Mouse (Mus musculus) myocyte (in vitro differentiated cells): Measurements from ENCODE around the gene Olfr699. TPM values are rescaled to one million over a fixed set of nuclear protein-coding genes. Genes with fewer than 3 reads are reported as not detected.

Experiments used
- H3K27me3 ChIP-seq: one replicate; pipeline ENCODE4 v1.6.1; 2011; ENCODE audit not compliant: control insufficient read depth, insufficient read depth, insufficient read length
- H3K36me3 ChIP-seq: one replicate; pipeline ENCODE4 v1.6.1; 2011; ENCODE audit not compliant: control insufficient read depth, insufficient read depth
- H3K4me2 ChIP-seq: one replicate; pipeline ENCODE4 v1.6.1; 2011; ENCODE audit warnings: low read depth, control low read depth
- H3K4me3 ChIP-seq: one replicate; pipeline ENCODE4 v1.5.1; 2011; ENCODE audit warnings: mild to moderate bottlenecking, control low read depth, moderate library complexity
- H3K79me2 ChIP-seq: one replicate; pipeline ENCODE4 v1.6.1; 2011; ENCODE audit not compliant: control insufficient read depth, insufficient read depth
- H3ac ChIP-seq: one replicate; pipeline ENCODE4 v1.6.1; 2011; ENCODE audit not compliant: control insufficient read depth, insufficient read length
- CEBPB ChIP-seq: IDR thresholded peaks from 2 replicates; pipeline ENCODE4 v1.6.1; 2011; ENCODE audit warnings: mild to moderate bottlenecking, moderate library complexity; ENCODE audit not compliant: poor library complexity, insufficient read depth, severe bottlenecking
- E2F4 ChIP-seq: IDR thresholded peaks from one replicate; pipeline ENCODE4 v1.6.1; 2011; ENCODE audit warnings: mild to moderate bottlenecking, control low read depth, moderate library complexity; ENCODE audit not compliant: insufficient read depth
- MAX ChIP-seq: IDR thresholded peaks from one replicate; pipeline ENCODE4 v1.6.1; 2011; ENCODE audit warnings: low read depth, mild to moderate bottlenecking, control low read depth
- MYOD1 ChIP-seq, 3 experiments: IDR thresholded peaks; one replicate each; pipeline ENCODE4 v1.6.1; 2011; ENCODE audit warnings: control low read depth in 2 of 3, low read depth in 2 of 3, mild to moderate bottlenecking in 2 of 3, moderate library complexity in 1 of 3; ENCODE audit not compliant: insufficient read length in 2 of 3, control insufficient read depth in 1 of 3
- MYOG ChIP-seq, 3 experiments: IDR thresholded peaks; one replicate each; pipeline ENCODE4 v1.6.1; 2011; ENCODE audit warnings: control low read depth in 2 of 3, low read depth in 2 of 3, mild to moderate bottlenecking in 2 of 3; ENCODE audit not compliant: insufficient read length in 2 of 3, control insufficient read depth in 1 of 3, insufficient read depth in 1 of 3
- POLR2A ChIP-seq: IDR thresholded peaks from one replicate; pipeline ENCODE4 v1.6.1; 2011; ENCODE audit warnings: low read depth, mild to moderate bottlenecking, control low read depth, moderate library complexity; ENCODE audit not compliant: insufficient read length
- POLR2AphosphoS2 ChIP-seq: IDR thresholded peaks from one replicate; pipeline ENCODE4 v1.6.1; 2011; ENCODE audit warnings: low read depth, control low read depth; ENCODE audit not compliant: insufficient read length
- REST ChIP-seq: IDR thresholded peaks from one replicate; pipeline ENCODE4 v1.6.1; 2011; ENCODE audit warnings: mild to moderate bottlenecking, control low read depth, moderate library complexity; ENCODE audit not compliant: insufficient read depth, insufficient read length
- SRF ChIP-seq: IDR thresholded peaks from one replicate; pipeline ENCODE4 v1.6.1; 2011; ENCODE audit warnings: low read depth; ENCODE audit not compliant: control insufficient read depth, insufficient read length
- TCF12 ChIP-seq: IDR thresholded peaks from one replicate; pipeline ENCODE4 v1.6.1; 2011; ENCODE audit warnings: mild to moderate bottlenecking, control low read depth; ENCODE audit not compliant: poor library complexity, insufficient read depth, severe bottlenecking
- TCF3 ChIP-seq: IDR thresholded peaks from one replicate; pipeline ENCODE4 v1.6.1; 2011; ENCODE audit warnings: low read depth, control low read depth; ENCODE audit not compliant: insufficient read length
- USF1 ChIP-seq: IDR thresholded peaks from one replicate; pipeline ENCODE4 v1.6.1; 2011; ENCODE audit warnings: low read depth, mild to moderate bottlenecking, control low read depth, moderate library complexity
- polyA plus RNA-seq: library from polyadenylated mRNA; unstranded; fragments of >200 nt; fragmentation: generic; extraction: Trizol; gene quantifications from one replicate; pipeline ENCODE4 v1.2.1, GENCODE M21; 2012; ENCODE audit warnings: missing spikeins

Gene Olfr699
- not detected for polyA plus RNA-seq

DNA sequence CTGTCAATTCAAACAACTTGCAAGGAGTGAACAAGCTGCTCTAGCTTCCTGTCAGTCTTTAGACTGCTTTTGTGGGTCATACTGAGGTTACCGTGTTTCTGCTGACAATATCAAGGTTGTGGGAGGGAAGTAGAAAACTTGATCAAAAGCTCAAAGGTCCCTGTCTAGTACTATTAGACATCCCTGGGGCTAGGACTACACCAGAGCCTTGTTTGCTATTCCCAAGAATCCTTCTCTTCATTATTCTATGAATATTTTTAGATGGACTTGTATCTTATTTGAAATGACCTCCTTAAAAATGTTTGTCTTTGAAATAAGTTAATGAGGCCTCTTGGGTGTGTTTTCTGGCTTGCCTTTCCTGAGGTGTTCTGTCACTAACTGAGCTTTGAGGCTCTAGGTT lies at the start of gene Olfr699:
TSS of gene Olfr699 (minus strand) at position 101 of the 400 bp plus-strand sequence.
- Histone ChIP-seq H3K79me2 (no peaks in the 10 kb centered on the region), H3K27me3 (no peaks in the 10 kb centered on the region), H3K36me3 (no peaks in the 10 kb centered on the region), H3K4me3 (no peak within 1 kb of the TSS), H3K4me2 (no peak within 1 kb of the TSS), H3ac (no peak within 1 kb of the TSS)
- TF ChIP-seq TCF12 (no peak), E2F4 (no peak), POLR2A (no peak), REST (no peak), POLR2AphosphoS2 (no peak), CEBPB (no peak), MAX (no peak), MYOG (IDR thresholded peaks at IDR 0.05; ENCODE audit: control insufficient read depth in 1 of 3, insufficient read depth in 1 of 3, insufficient read length in 2 of 3, low read depth in 2 of 3) (no peak), TCF3 (no peak), SRF (no peak), USF1 (no peak), MYOD1 (IDR thresholded peaks at IDR 0.05; ENCODE audit: control insufficient read depth in 1 of 3, insufficient read length in 2 of 3, low read depth in 2 of 3) (no peak)

DNA sequence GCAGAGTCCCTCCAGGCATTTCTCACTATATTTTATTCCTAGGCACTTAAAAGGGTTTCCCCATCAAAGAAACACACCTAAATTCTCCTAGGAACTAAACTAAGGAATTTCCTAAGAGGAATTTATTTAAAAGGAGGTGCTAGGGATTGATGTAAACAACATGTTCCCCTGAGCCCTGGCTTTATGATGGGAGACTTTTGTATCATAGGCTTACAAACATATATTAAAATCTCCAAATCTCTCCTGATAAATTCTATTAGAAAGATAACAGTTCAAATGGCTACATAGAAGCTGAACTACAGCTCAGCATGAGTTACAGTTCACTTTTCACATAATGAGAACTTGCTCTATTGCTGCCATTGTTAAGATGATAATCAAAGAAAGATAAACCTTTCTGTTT lies 40.8 kb upstream of the Olfr699 start, which contains the start of gene Olfr702:
TSS of gene Olfr702 (minus strand) at position 101 of the 400 bp plus-strand sequence.
- Histone ChIP-seq H3ac (no peak within 1 kb of the TSS), H3K27me3 (no peaks in the 10 kb centered on the region), H3K4me2 (no peak within 1 kb of the TSS), H3K4me3 (no peak within 1 kb of the TSS), H3K79me2 (no peaks in the 10 kb centered on the region), H3K36me3 (no peaks in the 10 kb centered on the region)
- TF ChIP-seq TCF3 (no peak), USF1 (no peak), E2F4 (no peak), MAX (no peak), REST (no peak), POLR2A (no peak), MYOG (IDR thresholded peaks at IDR 0.05; ENCODE audit: control insufficient read depth in 1 of 3, insufficient read depth in 1 of 3, insufficient read length in 2 of 3, low read depth in 2 of 3) (no peak), CEBPB (no peak), POLR2AphosphoS2 (no peak), MYOD1 (IDR thresholded peaks at IDR 0.05; ENCODE audit: control insufficient read depth in 1 of 3, insufficient read length in 2 of 3, low read depth in 2 of 3) (no peak), SRF (no peak), TCF12 (no peak)

DNA sequence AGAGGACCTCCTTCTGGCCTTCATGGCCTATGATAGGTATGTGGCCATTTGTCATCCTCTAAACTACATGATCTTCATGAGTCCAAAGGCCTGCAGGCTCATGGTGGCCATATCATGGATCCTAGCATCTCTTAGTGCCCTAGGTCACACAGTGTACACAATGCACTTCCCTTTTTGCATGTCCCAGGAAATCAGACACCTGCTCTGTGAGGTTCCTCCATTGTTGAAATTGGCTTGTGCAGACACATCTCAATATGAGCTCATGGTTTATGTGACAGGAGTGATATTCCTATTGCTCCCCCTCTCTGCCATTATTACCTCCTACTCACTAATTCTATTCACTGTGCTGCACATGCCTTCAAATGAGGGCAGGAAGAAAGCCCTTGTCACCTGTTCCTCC lies 25.4 kb upstream of the Olfr699 start:
- Histone ChIP-seq H3K36me3 (no peaks in the 10 kb centered on the region), H3K27me3 (no peaks in the 10 kb centered on the region), H3K79me2 (no peaks in the 10 kb centered on the region), H3ac (no peak overlapping the region), H3K4me3 (no peak overlapping the region), H3K4me2 (no peak overlapping the region)
- TF ChIP-seq TCF12 (no peak), TCF3 (no peak), MYOG (IDR thresholded peaks at IDR 0.05; ENCODE audit: control insufficient read depth in 1 of 3, insufficient read depth in 1 of 3, insufficient read length in 2 of 3, low read depth in 2 of 3) (no peak), CEBPB (no peak), E2F4 (no peak), POLR2AphosphoS2 (no peak), POLR2A (no peak), USF1 (no peak), SRF (no peak), REST (no peak), MYOD1 (IDR thresholded peaks at IDR 0.05; ENCODE audit: control insufficient read depth in 1 of 3, insufficient read length in 2 of 3, low read depth in 2 of 3) (no peak), MAX (no peak)

DNA sequence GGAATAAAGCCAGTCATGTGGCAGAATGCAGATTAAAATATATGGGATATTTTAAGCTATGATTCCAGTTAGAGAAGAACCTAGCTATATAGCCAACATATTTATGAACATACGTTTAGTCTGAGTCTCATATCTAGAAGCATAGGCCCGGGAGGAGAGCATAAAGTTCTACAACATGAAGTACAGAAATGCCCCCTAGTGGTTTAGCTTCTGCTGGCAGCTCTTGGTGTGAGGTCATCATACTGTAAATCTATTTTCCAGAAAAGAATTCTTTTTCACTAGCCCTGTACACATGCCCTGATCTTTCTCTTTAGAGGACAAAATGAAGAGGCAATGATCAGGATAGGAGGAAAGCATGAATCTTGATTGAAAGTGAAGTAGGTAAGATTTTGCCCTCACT lies 22.8 kb upstream of the Olfr699 start:
- Histone ChIP-seq H3K79me2 (no peaks in the 10 kb centered on the region), H3K27me3 (no peaks in the 10 kb centered on the region), H3ac (no peak overlapping the region), H3K4me3 (no peak overlapping the region), H3K4me2 (no peak overlapping the region), H3K36me3 (no peaks in the 10 kb centered on the region)
- TF ChIP-seq MAX: no peak

DNA sequence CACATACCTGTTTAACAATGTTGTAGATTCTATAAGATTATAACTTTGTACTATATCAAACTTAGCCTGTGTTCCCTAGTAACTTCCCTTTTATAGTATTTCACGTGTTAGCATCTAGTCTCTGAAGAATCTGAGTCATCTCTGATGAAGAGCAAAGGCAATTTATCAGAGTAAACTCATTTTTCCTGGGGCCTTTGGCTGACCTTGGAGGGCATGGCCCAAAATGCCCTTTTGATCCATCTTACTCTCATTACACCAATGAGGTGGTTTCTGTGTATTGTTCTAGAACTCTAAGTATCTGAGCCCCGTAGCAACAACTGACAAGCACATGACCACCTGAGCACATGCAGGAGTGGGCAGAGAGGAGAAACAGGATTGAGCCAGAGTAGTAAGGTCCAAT lies 20.8 kb upstream of the Olfr699 start, which contains the start of gene Olfr701:
TSS of gene Olfr701 (plus strand) at position 301 of the 400 bp plus-strand sequence.
- H3K27me3 ChIP-seq: no peaks in the 10 kb centered on the region
- no peak within 1 kb of the TSS for H3K4me3 ChIP-seq
- H3K36me3 ChIP-seq: no peaks in the 10 kb centered on the region
- H3K4me2 ChIP-seq: no peak within 1 kb of the TSS
- TF ChIP-seq REST: no peak
- TF ChIP-seq POLR2AphosphoS2: no peak
- no peak for TF ChIP-seq POLR2A
- TF ChIP-seq E2F4: no peak
- no peak for TF ChIP-seq TCF3
- no peak for TF ChIP-seq TCF12
- TF ChIP-seq SRF: no peak
- TF ChIP-seq MYOG (IDR thresholded peaks at IDR 0.05; ENCODE audit: control insufficient read depth in 1 of 3, insufficient read depth in 1 of 3, insufficient read length in 2 of 3, low read depth in 2 of 3): no peak
- no peak for TF ChIP-seq MYOD1 (IDR thresholded peaks at IDR 0.05; ENCODE audit: control insufficient read depth in 1 of 3, insufficient read length in 2 of 3, low read depth in 2 of 3)
- no peak for TF ChIP-seq MAX
- no peak for TF ChIP-seq USF1
- TF ChIP-seq CEBPB: no peak
- H3K79me2 ChIP-seq: no peaks in the 10 kb centered on the region
- H3ac ChIP-seq: no peak within 1 kb of the TSS
